Mouse (Mus musculus) bone marrow, adult 2 months (tissue): ENCODE data around the gene Lin7a. TPM values are rescaled to one million over a fixed set of nuclear protein-coding genes. Genes with fewer than 3 reads are reported as not detected.

ENCODE experiments used
- H3K27ac ChIP-seq: fragments of 200-500 bp; 2 replicates; pipeline ENCODE4 v1.5.1; 2012; ENCODE audit warnings: low read depth, mild to moderate bottlenecking, control low read depth, inconsistent platforms, low read length; ENCODE audit not compliant: control insufficient read depth, poor library complexity, insufficient read depth
- H3K4me1 ChIP-seq: fragments of 200-500 bp; 2 replicates; pipeline ENCODE4 v1.6.1; 2011; ENCODE audit warnings: low read length; ENCODE audit not compliant: control insufficient read depth, insufficient read depth
- H3K4me3 ChIP-seq: fragments of 200-500 bp; replicated peaks from 2 replicates; pipeline ENCODE3; 2011; ENCODE audit warnings: mild to moderate bottlenecking, low read depth, low read length, control low read depth; ENCODE audit not compliant: control insufficient read depth
- CTCF ChIP-seq: fragments of 200-500 bp; IDR thresholded peaks from 2 replicates; pipeline ENCODE4 v1.5.1; 2011; ENCODE audit warnings: low read length, control low read depth; ENCODE audit not compliant: control insufficient read depth, insufficient read depth
- POLR2A ChIP-seq: fragments of 200-500 bp; IDR thresholded peaks from 2 replicates; pipeline ENCODE4 v1.6.1; 2011; ENCODE audit warnings: low read depth, mild to moderate bottlenecking, control low read depth, low read length, borderline replicate concordance; ENCODE audit not compliant: control insufficient read depth
- WGBS: fragments of 180-500 bp; shearing (Covaris S2); methylation state at CpG from one replicate; pipeline ENCODE4 v1.1.7; 2018; 5-methylcytosine and 5-hydroxymethylcytosine counted together
- polyA plus RNA-seq: library from polyadenylated mRNA; stranded (reverse); fragments of >200 nt; gene quantifications from 2 replicates; pipeline ENCODE4 v1.2.4, GENCODE M21; 2011; ENCODE audit warnings: low replicate concordance; ENCODE audit not compliant: missing spikeins, insufficient read depth, insufficient read length

The Lin7a gene
- polyA plus RNA-seq, 1 experiment, result 0.65 TPM

GRCm38 (mm10) chr10:107347842-107348241 lies 76.4 kb downstream of the Lin7a start:
- WGBS, result 74% methylated on average over 3 of the region's 3 CpGs
- no peaks in the 10 kb centered on the region for H3K4me1 ChIP-seq
- no peak overlapping the region for H3K4me3 ChIP-seq
- TF ChIP-seq POLR2A, result no peak
- TF ChIP-seq CTCF, result no peak
- no peak overlapping the region for H3K27ac ChIP-seq

GRCm38 (mm10) chr10:107351696-107352485 lies 80.4 kb downstream of the Lin7a start:
- no peak overlapping the region for H3K4me3 ChIP-seq
- TF ChIP-seq CTCF (no peak), POLR2A (no peak)
- H3K27ac ChIP-seq, result no peak overlapping the region
- WGBS, result 65% methylated on average over 6 of the region's 6 CpGs
- H3K4me1 ChIP-seq, result no peaks in the 10 kb centered on the region

- no peak overlapping the region for H3K27ac ChIP-seq
- TF ChIP-seq POLR2A, result no peak
- no peak for TF ChIP-seq CTCF
- H3K4me3 ChIP-seq, result no peak overlapping the region
- no peaks in the 10 kb centered on the region for H3K4me1 ChIP-seq
- WGBS, result 62% methylated on average over 3 of the region's 3 CpGs
Measured at GRCm38 (mm10) chr10:107353483-107353882, 82.0 kb downstream of the Lin7a start.

GRCm38 (mm10) chr10:107358443-107359040 lies 87.1 kb downstream of the Lin7a start:
- WGBS, result 77% methylated on average over 6 of the region's 6 CpGs
- TF ChIP-seq POLR2A, result no peak
- no peak for TF ChIP-seq CTCF
- Histone ChIP-seq H3K27ac (no peak overlapping the region), H3K4me1 (no peaks in the 10 kb centered on the region), H3K4me3 (no peak overlapping the region)

- Histone ChIP-seq H3K4me1 (no peaks in the 10 kb centered on the region), H3K27ac (no peak overlapping the region), H3K4me3 (no peak overlapping the region)
- TF ChIP-seq CTCF, result no peak
- TF ChIP-seq POLR2A, result no peak
Measured at GRCm38 (mm10) chr10:107359296-107359695, 87.8 kb downstream of the Lin7a start.

- WGBS, result 61% methylated on average over 4 of the region's 4 CpGs
- Histone ChIP-seq H3K4me1 (no peaks in the 10 kb centered on the region), H3K4me3 (no peak overlapping the region), H3K27ac (no peak overlapping the region)
- TF ChIP-seq POLR2A, result no peak
- no peak for TF ChIP-seq CTCF
Measured at GRCm38 (mm10) chr10:107361546-107361945, 90.1 kb downstream of the Lin7a start.

GRCm38 (mm10) chr10:107362026-107362425 lies 90.5 kb downstream of the Lin7a start:
- no peak overlapping the region for H3K4me3 ChIP-seq
- 69% methylated on average over 2 of the region's 2 CpGs for WGBS
- H3K4me1 ChIP-seq, result no peaks in the 10 kb centered on the region
- no peak overlapping the region for H3K27ac ChIP-seq
- TF ChIP-seq POLR2A, result no peak
- no peak for TF ChIP-seq CTCF

GRCm38 (mm10) chr10:107363049-107363816 lies 91.7 kb downstream of the Lin7a start:
- no peaks in the 10 kb centered on the region for H3K4me1 ChIP-seq
- H3K4me3 ChIP-seq, result no peak overlapping the region
- WGBS, result 84% methylated on average over 16 of the region's 16 CpGs
- H3K27ac ChIP-seq, result no peak overlapping the region
- TF ChIP-seq CTCF (no peak), POLR2A (no peak)
